Mouse (Mus musculus) myocyte (in vitro differentiated cells): ENCODE measurements around the gene Cep152.

ENCODE experiments used
- CEBPB ChIP-seq: IDR thresholded peaks from 2 replicates; pipeline ENCODE4 v1.6.1; 2011; ENCODE audit warnings: mild to moderate bottlenecking, moderate library complexity; ENCODE audit not compliant: poor library complexity, insufficient read depth, severe bottlenecking
- E2F4 ChIP-seq: IDR thresholded peaks from one replicate; pipeline ENCODE4 v1.6.1; 2011; ENCODE audit warnings: mild to moderate bottlenecking, control low read depth, moderate library complexity; ENCODE audit not compliant: insufficient read depth
- MAX ChIP-seq: IDR thresholded peaks from one replicate; pipeline ENCODE4 v1.6.1; 2011; ENCODE audit warnings: low read depth, mild to moderate bottlenecking, control low read depth
- MYOD1 ChIP-seq, 3 experiments: IDR thresholded peaks; one replicate each; pipeline ENCODE4 v1.6.1; 2011; ENCODE audit warnings: control low read depth in 2 of 3, low read depth in 2 of 3, mild to moderate bottlenecking in 2 of 3, moderate library complexity in 1 of 3; ENCODE audit not compliant: insufficient read length in 2 of 3, control insufficient read depth in 1 of 3
- MYOG ChIP-seq, 3 experiments: IDR thresholded peaks; one replicate each; pipeline ENCODE4 v1.6.1; 2011; ENCODE audit warnings: control low read depth in 2 of 3, low read depth in 2 of 3, mild to moderate bottlenecking in 2 of 3; ENCODE audit not compliant: insufficient read length in 2 of 3, control insufficient read depth in 1 of 3, insufficient read depth in 1 of 3
- POLR2A ChIP-seq: IDR thresholded peaks from one replicate; pipeline ENCODE4 v1.6.1; 2011; ENCODE audit warnings: low read depth, mild to moderate bottlenecking, control low read depth, moderate library complexity; ENCODE audit not compliant: insufficient read length
- POLR2AphosphoS2 ChIP-seq: IDR thresholded peaks from one replicate; pipeline ENCODE4 v1.6.1; 2011; ENCODE audit warnings: low read depth, control low read depth; ENCODE audit not compliant: insufficient read length
- REST ChIP-seq: IDR thresholded peaks from one replicate; pipeline ENCODE4 v1.6.1; 2011; ENCODE audit warnings: mild to moderate bottlenecking, control low read depth, moderate library complexity; ENCODE audit not compliant: insufficient read depth, insufficient read length
- SRF ChIP-seq: IDR thresholded peaks from one replicate; pipeline ENCODE4 v1.6.1; 2011; ENCODE audit warnings: low read depth; ENCODE audit not compliant: control insufficient read depth, insufficient read length
- TCF12 ChIP-seq: IDR thresholded peaks from one replicate; pipeline ENCODE4 v1.6.1; 2011; ENCODE audit warnings: mild to moderate bottlenecking, control low read depth; ENCODE audit not compliant: poor library complexity, insufficient read depth, severe bottlenecking
- TCF3 ChIP-seq: IDR thresholded peaks from one replicate; pipeline ENCODE4 v1.6.1; 2011; ENCODE audit warnings: low read depth, control low read depth; ENCODE audit not compliant: insufficient read length
- USF1 ChIP-seq: IDR thresholded peaks from one replicate; pipeline ENCODE4 v1.6.1; 2011; ENCODE audit warnings: low read depth, mild to moderate bottlenecking, control low read depth, moderate library complexity

DNA sequence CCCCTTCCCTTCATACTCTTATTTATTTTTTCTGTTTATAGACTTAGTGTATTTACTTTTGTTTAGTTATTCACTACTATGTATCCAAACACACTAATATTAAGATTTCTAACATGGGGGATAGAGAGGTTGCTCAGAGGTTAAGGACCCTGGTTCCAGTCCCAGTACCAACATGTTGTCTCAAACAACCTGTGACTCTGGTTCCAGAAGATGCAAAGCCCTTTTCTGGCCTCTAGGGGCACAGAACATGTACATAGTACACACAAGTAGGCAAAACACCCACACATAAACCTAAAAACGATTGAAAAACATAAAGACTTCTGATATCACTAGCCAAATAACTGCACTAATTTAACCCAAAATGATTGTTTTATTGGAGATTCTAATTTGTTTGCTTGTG is 45.9 kb upstream of the Cep152 start:
- TF ChIP-seq POLR2A: no peak
- TF ChIP-seq SRF: no peak
- no peak for TF ChIP-seq TCF12
- no peak for TF ChIP-seq CEBPB
- no peak for TF ChIP-seq MAX
- TF ChIP-seq POLR2AphosphoS2: no peak
- TF ChIP-seq E2F4: no peak
- no peak for TF ChIP-seq USF1
- no peak for TF ChIP-seq MYOG (IDR thresholded peaks at IDR 0.05; ENCODE audit: control insufficient read depth in 1 of 3, insufficient read depth in 1 of 3, insufficient read length in 2 of 3, low read depth in 2 of 3)
- TF ChIP-seq MYOD1 (IDR thresholded peaks at IDR 0.05; ENCODE audit: control insufficient read depth in 1 of 3, insufficient read length in 2 of 3, low read depth in 2 of 3): no peak
- no peak for TF ChIP-seq REST
- TF ChIP-seq TCF3: no peak
